Comparison of ENCODE assay signal across 18 mouse cellular contexts in genomic region chr2:72839673-72840072, GRCm38 (mm10).
DNase-seq lines count a peak whose midpoint lies in the region; ATAC-seq and TF ChIP-seq lines count a peak whose summit lies in the region.
"Had no signal": no experiment of that assay in that cellular context is flagged by ENCODE, and none has a peak within 500 bp of the region (broad histone marks: within the 10 kb centered on the region; RNA-seq: fewer than 3 reads in every experiment).

No protein-coding gene starts in this region.

- peak; percentile 76 for DNase-seq in forebrain, embryonic 14.5 days (ENCODE audit: low spot score)
- DNase-seq in kidney, postnatal 0 days (ENCODE audit: low spot score), result peak; percentile 37
- no peak for DNase-seq in kidney, adult 8-10 months
- peak; percentile 9 for DNase-seq in lung, postnatal 10 days
- DNase-seq in lung, adult 2 months, result no peak
- no peak for DNase-seq in ovary, postnatal 14 days (ENCODE audit: low spot score)
- DNase-seq: adrenal gland, postnatal 36 days; cerebellum, adult 9-11 months; liver, embryonic 13.5 days; right cerebral cortex, adult 18-20 months; thymus, adult 2 months had no signal

- H3K4me1 ChIP-seq in forebrain, embryonic 14.5 days (ENCODE audit: control insufficient read depth, insufficient read depth, low read length), result no peaks in the 10 kb centered on the region
- no peaks in the 10 kb centered on the region for H3K4me1 ChIP-seq in forebrain, embryonic 12.5 days
- H3K4me1 ChIP-seq in kidney, postnatal 0 days (replicated peaks; ENCODE audit: insufficient read depth, low read length), result no peaks in the 10 kb centered on the region
- peaks cover 2% of the 10 kb centered on the region; the same call in 1 of the 2 replicates for H3K4me1 ChIP-seq in lung, adult 2 months (ENCODE audit: control insufficient read depth, insufficient read depth, low read length)
- H3K4me1 ChIP-seq: liver, embryonic 13.5 days; midbrain, embryonic 15.5 days; stomach, embryonic 15.5 days had no signal

- no peak for TF ChIP-seq POLR2A in lung, adult 2 months (IDR thresholded peaks at IDR 0.05; ENCODE audit: borderline replicate concordance, extremely low read depth, low read depth, low read length)

- ATAC-seq in forebrain, embryonic 14.5 days, result no peak
- ATAC-seq in forebrain, embryonic 12.5 days (ENCODE audit: low FRiP score), result no peak
- no peak for ATAC-seq in kidney, postnatal 0 days (replicated peaks; ENCODE audit: low FRiP score, low read depth)
- ATAC-seq: intestine, embryonic 16.5 days; lung, postnatal 0 days; midbrain, embryonic 15.5 days had no signal

- H3K27me3 ChIP-seq in forebrain, embryonic 14.5 days (replicated peaks; ENCODE audit: control insufficient read depth, insufficient read depth, low read length), result no peaks in the 10 kb centered on the region
- no peaks in the 10 kb centered on the region for H3K27me3 ChIP-seq in forebrain, embryonic 12.5 days
- no peaks in the 10 kb centered on the region for H3K27me3 ChIP-seq in kidney, postnatal 0 days (ENCODE audit: insufficient read depth, low read length)
- H3K27me3 ChIP-seq: liver, embryonic 13.5 days; midbrain, embryonic 15.5 days; stomach, embryonic 15.5 days had no signal

- no peaks in the 10 kb centered on the region for H3K9me3 ChIP-seq in forebrain, embryonic 14.5 days (replicated peaks; ENCODE audit: control insufficient read depth, low read length)
- H3K9me3 ChIP-seq in forebrain, embryonic 12.5 days, result no peaks in the 10 kb centered on the region
- no peaks in the 10 kb centered on the region for H3K9me3 ChIP-seq in kidney, postnatal 0 days (replicated peaks; ENCODE audit: low read length)
- H3K9me3 ChIP-seq: liver, embryonic 13.5 days; midbrain, embryonic 15.5 days; stomach, embryonic 15.5 days had no signal

- TF ChIP-seq CTCF in kidney, postnatal 0 days (IDR thresholded peaks at IDR 0.05; ENCODE audit: low read depth), result no peak
- no peak for TF ChIP-seq CTCF in lung, adult 2 months (IDR thresholded peaks at IDR 0.05; ENCODE audit: insufficient read depth, low read length)

- no peak overlapping the region for H3K9ac ChIP-seq in forebrain, embryonic 14.5 days (ENCODE audit: low read length)
- no peak overlapping the region for H3K9ac ChIP-seq in forebrain, embryonic 12.5 days
- H3K9ac ChIP-seq in kidney, postnatal 0 days (ENCODE audit: low read depth, low read length), result no peak overlapping the region
- H3K9ac ChIP-seq: hindbrain, embryonic 14.5 days; liver, embryonic 13.5 days; midbrain, embryonic 15.5 days; stomach, embryonic 15.5 days had no signal

- WGBS in forebrain, embryonic 14.5 days, result 72% methylated on average over 5 of the region's 5 CpGs
- WGBS in forebrain, embryonic 12.5 days, result 84% methylated on average over 5 of the region's 5 CpGs
- 67% methylated on average over 5 of the region's 5 CpGs for WGBS in kidney, postnatal 0 days
- WGBS in lung, adult 2 months, result 73% methylated on average over 5 of the region's 5 CpGs

- no peak overlapping the region for H3K27ac ChIP-seq in forebrain, embryonic 14.5 days (ENCODE audit: low read depth, low read length)
- no peak overlapping the region for H3K27ac ChIP-seq in forebrain, embryonic 12.5 days
- no peak overlapping the region for H3K27ac ChIP-seq in kidney, postnatal 0 days
- H3K27ac ChIP-seq: hindbrain, embryonic 14.5 days; liver, embryonic 13.5 days; midbrain, embryonic 15.5 days; stomach, embryonic 15.5 days had no signal

- no peaks in the 10 kb centered on the region for H3K36me3 ChIP-seq in forebrain, embryonic 14.5 days (ENCODE audit: control insufficient read depth, insufficient read depth, low read length)
- H3K36me3 ChIP-seq in forebrain, embryonic 12.5 days (replicated peaks), result no peaks in the 10 kb centered on the region
- no peaks in the 10 kb centered on the region for H3K36me3 ChIP-seq in kidney, postnatal 0 days (ENCODE audit: insufficient read depth, low read length)
- H3K36me3 ChIP-seq: liver, embryonic 13.5 days; midbrain, embryonic 15.5 days; stomach, embryonic 15.5 days had no signal

- no peak overlapping the region for H3K4me2 ChIP-seq in forebrain, embryonic 14.5 days (ENCODE audit: low read length)
- H3K4me2 ChIP-seq in forebrain, embryonic 12.5 days, result no peak overlapping the region
- no peak overlapping the region for H3K4me2 ChIP-seq in kidney, postnatal 0 days (ENCODE audit: low read length)
- H3K4me2 ChIP-seq: hindbrain, embryonic 14.5 days; liver, embryonic 13.5 days; midbrain, embryonic 15.5 days; stomach, embryonic 15.5 days had no signal

- H3K4me3 ChIP-seq in forebrain, embryonic 14.5 days (ENCODE audit: low read depth, low read length), result no peak overlapping the region
- H3K4me3 ChIP-seq in forebrain, embryonic 12.5 days (replicated peaks), result no peak overlapping the region
- H3K4me3 ChIP-seq in kidney, postnatal 0 days (replicated peaks; ENCODE audit: low read depth, low read length), result no peak overlapping the region
- no peak overlapping the region for H3K4me3 ChIP-seq in lung, adult 2 months (replicated peaks; ENCODE audit: extremely low read depth, low read depth, low read length)
- H3K4me3 ChIP-seq: liver, embryonic 13.5 days; megakaryocyte, embryonic 14.5 days; midbrain, embryonic 15.5 days; stomach, embryonic 15.5 days had no signal

Comparison
In these comparisons a context has a peak if more than half of its experiments do, and no peak if none do; other contexts are left out.
1. DNase-seq: peak in forebrain, embryonic 14.5 days (single experiment), kidney, postnatal 0 days (single experiment) and lung, postnatal 10 days (single experiment); none in kidney, adult 8-10 months (0 of 2), lung, adult 2 months (single experiment) and ovary, postnatal 14 days (single experiment).